Mouse (Mus musculus): ENCODE measurements around the gene Traf3ip2. TPM values are rescaled to one million over a fixed set of nuclear protein-coding genes. Genes with fewer than 3 reads are reported as not detected.

Gene Traf3ip2
- polyA plus RNA-seq, 1 experiment from 2014 or later, result 6.6 TPM

DNA sequence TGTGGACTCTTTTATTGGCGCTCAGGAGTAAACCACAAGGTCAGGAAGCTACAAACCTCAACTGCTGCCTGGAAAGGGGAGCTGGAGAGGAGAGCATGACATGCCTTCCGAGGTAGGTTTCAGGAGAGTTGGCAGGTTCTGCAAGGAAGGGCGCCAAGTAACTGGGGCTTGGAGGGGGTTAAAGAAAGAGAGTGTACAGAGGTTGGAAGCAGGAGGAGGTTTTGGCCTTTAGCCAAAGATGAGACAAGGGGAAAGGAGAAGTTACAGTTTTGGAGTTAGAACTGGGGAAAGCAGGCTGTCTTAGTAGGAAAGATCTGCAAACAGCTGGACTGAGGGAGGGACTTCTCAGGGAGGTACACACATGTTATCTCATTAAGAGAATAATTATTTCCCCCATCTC, 16.9 kb upstream of the Traf3ip2 start:
- Histone ChIP-seq H3K9ac (ENCODE audit: low read depth, low read length) (no peak overlapping the region), H3K27me3 (replicated peaks; ENCODE audit: control insufficient read depth, insufficient read depth, low read length) (no peaks in the 10 kb centered on the region), H3K4me1 (replicated peaks; ENCODE audit: control insufficient read depth, insufficient read depth, low read length) (no peaks in the 10 kb centered on the region), H3K9me3 (ENCODE audit: control insufficient read depth, low read length) (peaks cover 4% of the 10 kb centered on the region; the same call in 1 of the 2 replicates), H3K4me3 (ENCODE audit: low read depth, low read length) (no peak overlapping the region), H3K4me2 (no peak overlapping the region), H3K27ac (ENCODE audit: low read depth, low read length) (no peak overlapping the region), H3K36me3 (ENCODE audit: control insufficient read depth, insufficient read depth, low read length) (no peaks in the 10 kb centered on the region)
- DNase-seq (ENCODE audit: low spot score), result no peak
- ATAC-seq (replicated peaks; ENCODE audit: low FRiP score), result no peak
- 44% methylated on average over 3 of the region's 3 CpGs for WGBS

DNA sequence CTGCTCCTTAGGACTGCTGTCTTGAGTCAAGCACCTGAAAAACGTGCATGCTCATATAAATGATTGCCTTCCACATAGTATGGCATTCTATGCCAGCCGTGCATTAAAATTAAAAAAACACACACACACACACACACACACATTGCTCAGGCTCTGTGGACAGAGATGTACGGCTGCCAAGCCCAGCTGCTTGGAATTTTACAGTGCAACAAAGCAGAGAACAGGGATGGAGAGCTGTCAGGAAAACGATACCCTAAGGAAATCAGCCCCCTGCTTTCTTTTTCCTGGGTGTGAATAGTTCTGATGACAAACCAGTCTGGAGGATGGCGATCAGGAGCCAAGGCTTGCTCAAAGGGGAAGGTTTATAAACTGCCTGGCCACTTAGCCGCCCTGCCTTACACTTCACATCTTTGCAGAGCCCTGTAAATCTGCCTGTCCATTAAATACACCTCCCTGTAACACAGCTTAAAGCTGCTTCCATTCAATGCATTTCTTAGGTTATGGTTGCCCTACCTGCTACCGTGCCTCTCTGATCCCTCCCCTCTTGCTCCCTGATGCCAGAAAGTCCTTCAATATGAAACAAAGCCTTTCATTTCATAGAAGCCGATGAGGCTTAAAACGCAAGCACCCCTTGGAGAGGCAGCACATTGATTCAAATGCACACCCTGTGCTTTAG, 15.5 kb upstream of the Traf3ip2 start:
- ATAC-seq (replicated peaks; ENCODE audit: low FRiP score) (no peak), DNase-seq (ENCODE audit: low spot score) (no peak)
- no peak overlapping the region for H3K4me3 ChIP-seq (ENCODE audit: low read depth, low read length)
- no peaks in the 10 kb centered on the region for H3K36me3 ChIP-seq (ENCODE audit: control insufficient read depth, insufficient read depth, low read length)
- H3K4me1 ChIP-seq (replicated peaks; ENCODE audit: control insufficient read depth, insufficient read depth, low read length), result no peaks in the 10 kb centered on the region
- peaks cover 4% of the 10 kb centered on the region; the same call in 1 of the 2 replicates for H3K9me3 ChIP-seq (ENCODE audit: control insufficient read depth, low read length)
- no peak overlapping the region for H3K9ac ChIP-seq (ENCODE audit: low read depth, low read length)
- no peak overlapping the region for H3K27ac ChIP-seq (ENCODE audit: low read depth, low read length)
- no peaks in the 10 kb centered on the region for H3K27me3 ChIP-seq (replicated peaks; ENCODE audit: control insufficient read depth, insufficient read depth, low read length)
- no peak overlapping the region for H3K4me2 ChIP-seq
- 63% methylated on average over 9 of the region's 9 CpGs for WGBS

- Histone ChIP-seq H3K9me3 (ENCODE audit: control insufficient read depth, low read length) (peaks cover 4% of the 10 kb centered on the region; the same call in 1 of the 2 replicates), H3K27me3 (replicated peaks; ENCODE audit: control insufficient read depth, insufficient read depth, low read length) (no peaks in the 10 kb centered on the region), H3K4me2 (no peak overlapping the region), H3K9ac (ENCODE audit: low read depth, low read length) (no peak overlapping the region), H3K36me3 (ENCODE audit: control insufficient read depth, insufficient read depth, low read length) (no peaks in the 10 kb centered on the region), H3K4me1 (replicated peaks; ENCODE audit: control insufficient read depth, insufficient read depth, low read length) (no peaks in the 10 kb centered on the region), H3K27ac (ENCODE audit: low read depth, low read length) (no peak overlapping the region), H3K4me3 (ENCODE audit: low read depth, low read length) (no peak overlapping the region)
- ATAC-seq (replicated peaks; ENCODE audit: low FRiP score) (no peak), DNase-seq (ENCODE audit: low spot score) (no peak)
- WGBS, result 63% methylated on average over 3 of the region's 3 CpGs
These were observed 14.9 kb upstream of the Traf3ip2 start for GRCm38 (mm10) chr10:39597792-39598183.

DNA sequence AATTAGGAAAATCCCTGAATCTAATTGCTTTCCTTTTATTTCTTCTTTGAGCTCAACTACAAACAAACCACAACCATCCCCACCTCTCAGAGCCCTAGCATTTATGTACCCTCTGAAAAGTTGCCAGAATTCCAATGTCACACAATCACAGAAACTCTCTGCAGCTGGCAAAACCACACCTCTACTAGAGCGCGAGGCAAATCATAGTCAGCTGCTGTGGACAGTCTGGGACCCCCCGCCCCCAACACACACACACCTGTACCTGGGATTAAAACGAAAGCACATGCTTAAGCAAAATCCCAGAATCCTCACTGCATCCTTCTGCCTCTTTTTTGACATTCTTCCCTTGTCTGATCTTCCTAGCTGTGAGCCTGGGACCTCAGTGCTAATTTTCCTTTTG, 13.1 kb upstream of the Traf3ip2 start:
- no peaks in the 10 kb centered on the region for H3K27me3 ChIP-seq (replicated peaks; ENCODE audit: control insufficient read depth, insufficient read depth, low read length)
- WGBS, result 91% methylated on average over 4 of the region's 4 CpGs
- no peak overlapping the region for H3K9ac ChIP-seq (ENCODE audit: low read depth, low read length)
- no peak overlapping the region for H3K4me3 ChIP-seq (ENCODE audit: low read depth, low read length)
- DNase-seq (ENCODE audit: low spot score), result no peak
- H3K4me1 ChIP-seq (replicated peaks; ENCODE audit: control insufficient read depth, insufficient read depth, low read length), result no peaks in the 10 kb centered on the region
- H3K9me3 ChIP-seq (ENCODE audit: control insufficient read depth, low read length), result no peaks in the 10 kb centered on the region
- ATAC-seq (replicated peaks; ENCODE audit: low FRiP score), result no peak
- H3K36me3 ChIP-seq (ENCODE audit: control insufficient read depth, insufficient read depth, low read length), result no peaks in the 10 kb centered on the region
- no peak overlapping the region for H3K27ac ChIP-seq (ENCODE audit: low read depth, low read length)
- no peak overlapping the region for H3K4me2 ChIP-seq

- 56% methylated on average over 1 of the region's 1 CpGs for WGBS
- no peak for DNase-seq (ENCODE audit: low spot score)
These were observed 12.6 kb upstream of the Traf3ip2 start for GRCm38 (mm10) chr10:39600115-39600514.

DNA sequence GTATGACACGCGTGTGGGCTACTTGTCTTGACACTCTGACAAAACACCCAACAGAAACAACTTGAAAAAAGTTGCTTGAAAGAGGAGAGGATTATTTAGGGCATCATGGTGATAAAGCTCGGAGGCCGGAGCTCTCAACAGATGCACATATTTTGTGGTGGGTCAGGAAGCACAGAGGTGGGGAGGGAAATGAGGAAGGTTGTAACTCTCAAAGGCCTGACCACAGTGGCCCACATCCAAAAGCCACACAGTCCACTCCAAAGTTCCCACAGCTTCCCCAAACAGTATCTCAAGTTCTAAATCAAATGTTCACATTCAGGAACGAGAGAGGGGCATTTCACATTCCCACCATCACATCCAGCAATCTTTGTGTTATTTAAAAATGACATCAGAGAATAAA, 11.7 kb upstream of the Traf3ip2 start:
- Histone ChIP-seq H3K36me3 (ENCODE audit: control insufficient read depth, insufficient read depth, low read length) (no peaks in the 10 kb centered on the region), H3K4me1 (replicated peaks; ENCODE audit: control insufficient read depth, insufficient read depth, low read length) (no peaks in the 10 kb centered on the region), H3K4me2 (no peak overlapping the region), H3K27ac (ENCODE audit: low read depth, low read length) (no peak overlapping the region), H3K27me3 (replicated peaks; ENCODE audit: control insufficient read depth, insufficient read depth, low read length) (no peaks in the 10 kb centered on the region), H3K4me3 (ENCODE audit: low read depth, low read length) (no peak overlapping the region), H3K9me3 (ENCODE audit: control insufficient read depth, low read length) (no peaks in the 10 kb centered on the region), H3K9ac (ENCODE audit: low read depth, low read length) (no peak overlapping the region)
- no peak for DNase-seq (ENCODE audit: low spot score)
- ATAC-seq (replicated peaks; ENCODE audit: low FRiP score), result no peak
- WGBS, result 49% methylated on average over 5 of the region's 5 CpGs

More at GRCm38 (mm10) chr10:39600115-39600514, 12.6 kb upstream of the Traf3ip2 start:
- Histone ChIP-seq H3K4me1 (replicated peaks; ENCODE audit: control insufficient read depth, insufficient read depth, low read length) (no peaks in the 10 kb centered on the region), H3K27me3 (replicated peaks; ENCODE audit: control insufficient read depth, insufficient read depth, low read length) (no peaks in the 10 kb centered on the region), H3K9me3 (ENCODE audit: control insufficient read depth, low read length) (no peaks in the 10 kb centered on the region), H3K27ac (ENCODE audit: low read depth, low read length) (no peak overlapping the region), H3K4me3 (ENCODE audit: low read depth, low read length) (no peak overlapping the region), H3K36me3 (ENCODE audit: control insufficient read depth, insufficient read depth, low read length) (no peaks in the 10 kb centered on the region), H3K4me2 (no peak overlapping the region), H3K9ac (ENCODE audit: low read depth, low read length) (no peak overlapping the region)
- ATAC-seq (replicated peaks; ENCODE audit: low FRiP score), result no peak

GRCm38 (mm10) chr10:39606434-39606833, 6.3 kb upstream of the Traf3ip2 start:
- DNase-seq (ENCODE audit: low spot score), result no peak
- H3K9me3 ChIP-seq (ENCODE audit: control insufficient read depth, low read length), result no peaks in the 10 kb centered on the region
- H3K4me2 ChIP-seq, result no peak overlapping the region
- no peaks in the 10 kb centered on the region for H3K27me3 ChIP-seq (replicated peaks; ENCODE audit: control insufficient read depth, insufficient read depth, low read length)
- no peaks in the 10 kb centered on the region; the same call in 1 of the 2 replicates for H3K4me1 ChIP-seq (replicated peaks; ENCODE audit: control insufficient read depth, insufficient read depth, low read length)
- no peak overlapping the region for H3K9ac ChIP-seq (ENCODE audit: low read depth, low read length)
- WGBS, result 98% methylated on average over 1 of the region's 1 CpGs
- no peak overlapping the region for H3K27ac ChIP-seq (ENCODE audit: low read depth, low read length)
- no peaks in the 10 kb centered on the region for H3K36me3 ChIP-seq (ENCODE audit: control insufficient read depth, insufficient read depth, low read length)
- H3K4me3 ChIP-seq (ENCODE audit: low read depth, low read length), result no peak overlapping the region
- no peak for ATAC-seq (replicated peaks; ENCODE audit: low FRiP score)

DNA sequence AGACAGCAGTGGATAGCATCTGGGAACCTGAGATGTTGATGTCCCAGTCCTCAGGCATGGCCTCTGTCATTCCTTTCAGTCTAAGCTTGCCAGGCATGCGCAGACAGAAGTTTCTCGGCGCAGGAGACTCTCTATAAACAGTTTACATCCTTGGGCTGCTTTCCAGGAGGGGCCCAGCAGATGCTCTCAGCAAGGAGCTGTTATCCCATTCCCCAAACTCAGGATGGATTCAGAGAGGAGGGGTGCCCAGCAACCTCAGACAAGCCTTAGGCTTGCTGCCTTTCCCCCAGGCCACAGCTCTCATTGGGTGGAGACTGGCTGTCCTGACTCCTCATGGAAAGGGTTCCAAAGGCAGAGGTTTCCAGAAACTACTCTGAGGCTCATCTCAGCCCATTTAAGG, 1.5 kb upstream of the Traf3ip2 start:
- 70% methylated on average over 3 of the region's 3 CpGs for WGBS

DNA sequence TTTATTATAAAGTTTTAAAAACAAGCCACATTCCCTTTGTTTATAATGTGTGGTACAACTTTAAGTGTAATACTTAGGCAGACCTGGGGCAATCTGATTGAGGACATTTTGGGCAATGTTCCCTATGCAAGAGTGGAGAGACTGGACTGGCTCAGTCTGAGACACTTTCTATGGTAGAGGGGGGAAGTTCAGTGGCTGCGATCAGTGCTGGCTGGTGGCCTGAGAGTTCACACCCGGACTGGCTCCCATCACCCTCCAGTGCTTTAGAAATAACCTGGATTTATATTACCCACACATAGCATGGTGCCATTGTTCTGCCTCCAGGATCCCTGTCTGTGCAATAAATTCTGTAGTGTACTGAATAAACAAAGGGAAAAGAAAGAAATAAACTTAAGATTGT, 603 bp upstream of the Traf3ip2 start:
- Histone ChIP-seq H3K27me3 (replicated peaks; ENCODE audit: control insufficient read depth, insufficient read depth, low read length) (no peaks in the 10 kb centered on the region), H3K4me2 (no peak overlapping the region), H3K36me3 (ENCODE audit: control insufficient read depth, insufficient read depth, low read length) (no peaks in the 10 kb centered on the region), H3K4me1 (replicated peaks; ENCODE audit: control insufficient read depth, insufficient read depth, low read length) (peaks cover 5% of the 10 kb centered on the region), H3K27ac (ENCODE audit: low read depth, low read length) (no peak overlapping the region), H3K9ac (ENCODE audit: low read depth, low read length) (no peak overlapping the region), H3K9me3 (ENCODE audit: control insufficient read depth, low read length) (no peaks in the 10 kb centered on the region), H3K4me3 (ENCODE audit: low read depth, low read length) (no peak overlapping the region)
- 73% methylated on average over 2 of the region's 2 CpGs for WGBS
- ATAC-seq (replicated peaks; ENCODE audit: low FRiP score) (no peak), DNase-seq (ENCODE audit: low spot score) (no peak)

More for the DNA sequence above, 1.5 kb upstream of the Traf3ip2 start:
- no peak for ATAC-seq (replicated peaks; ENCODE audit: low FRiP score)
- no peak overlapping the region for H3K4me3 ChIP-seq (ENCODE audit: low read depth, low read length)
- no peaks in the 10 kb centered on the region for H3K9me3 ChIP-seq (ENCODE audit: control insufficient read depth, low read length)
- DNase-seq (ENCODE audit: low spot score), result no peak
- H3K36me3 ChIP-seq (ENCODE audit: control insufficient read depth, insufficient read depth, low read length), result no peaks in the 10 kb centered on the region
- H3K4me1 ChIP-seq (replicated peaks; ENCODE audit: control insufficient read depth, insufficient read depth, low read length), result peaks cover 5% of the 10 kb centered on the region
- no peak overlapping the region for H3K27ac ChIP-seq (ENCODE audit: low read depth, low read length)
- H3K9ac ChIP-seq (ENCODE audit: low read depth, low read length), result no peak overlapping the region
- no peaks in the 10 kb centered on the region for H3K27me3 ChIP-seq (replicated peaks; ENCODE audit: control insufficient read depth, insufficient read depth, low read length)
- H3K4me2 ChIP-seq, result no peak overlapping the region
